Mouse (Mus musculus) splenic B cell, adult 2 months (primary cell): ENCODE measurements around the gene Ppp1r15a.

ENCODE experiments used
- DNase-seq: peaks from one replicate; pipeline ENCODE4 v3.0.0-alpha.2; 2011; ENCODE audit warnings: low read depth, low spot score
- H3K27me3 ChIP-seq: 2 replicates; pipeline ENCODE4 v1.6.1; 2012; ENCODE audit warnings: mild to moderate bottlenecking, low read length, moderate library complexity, mixed read lengths; ENCODE audit not compliant: control insufficient read depth, poor library complexity, insufficient read depth, severe bottlenecking
- H3K36me3 ChIP-seq: 2 replicates; pipeline ENCODE4 v1.6.1; 2012; ENCODE audit warnings: mild to moderate bottlenecking, low read length, moderate library complexity, mixed read lengths; ENCODE audit not compliant: control insufficient read depth, poor library complexity, insufficient read depth, severe bottlenecking

Ppp1r15a gene

GRCm38 (mm10) chr7:45515436-45515835, 10.6 kb downstream of the Ppp1r15a start:
- no peaks in the 10 kb centered on the region for H3K27me3 ChIP-seq
- no peak for DNase-seq
- no peaks in the 10 kb centered on the region for H3K36me3 ChIP-seq

GRCm38 (mm10) chr7:45514411-45514810, 11.7 kb downstream of the Ppp1r15a start:
- H3K27me3 ChIP-seq: no peaks in the 10 kb centered on the region
- no peaks in the 10 kb centered on the region for H3K36me3 ChIP-seq
- DNase-seq: no peak

GRCm38 (mm10) chr7:45509912-45510787, 15.9 kb downstream of the Ppp1r15a start, which contains the start of gene Nucb1:
Gene Nucb1, minus strand, starts transcription at chr7:45510406.
- DNase-seq: peak; percentile 93
- H3K36me3 ChIP-seq: no peaks in the 10 kb centered on the region
- H3K27me3 ChIP-seq: no peaks in the 10 kb centered on the region

- no peak for DNase-seq
- H3K36me3 ChIP-seq: no peaks in the 10 kb centered on the region
- no peaks in the 10 kb centered on the region for H3K27me3 ChIP-seq
These were observed 16.7 kb downstream of the Ppp1r15a start for GRCm38 (mm10) chr7:45509181-45509882.

DNA sequence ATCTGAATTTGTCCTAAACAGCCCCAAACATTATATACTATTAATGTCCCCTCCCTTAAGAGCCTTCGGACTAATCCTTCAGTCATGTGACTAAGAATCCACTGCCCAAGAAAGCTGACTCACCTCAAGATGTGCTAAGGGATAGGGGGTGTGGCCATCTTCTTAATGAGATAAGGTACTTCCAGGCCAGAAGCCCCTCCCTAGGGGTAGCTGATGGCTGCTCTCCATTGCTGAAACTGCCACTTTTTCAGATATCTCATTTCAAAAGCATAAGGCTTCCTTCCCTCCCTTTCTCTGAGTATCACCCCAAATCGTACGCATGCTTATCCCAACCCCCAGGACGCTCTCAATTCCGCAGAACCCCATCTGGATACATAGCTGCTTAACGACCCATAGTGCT, 17.5 kb downstream of the Ppp1r15a start:
- H3K36me3 ChIP-seq: no peaks in the 10 kb centered on the region
- DNase-seq: no peak

DNA sequence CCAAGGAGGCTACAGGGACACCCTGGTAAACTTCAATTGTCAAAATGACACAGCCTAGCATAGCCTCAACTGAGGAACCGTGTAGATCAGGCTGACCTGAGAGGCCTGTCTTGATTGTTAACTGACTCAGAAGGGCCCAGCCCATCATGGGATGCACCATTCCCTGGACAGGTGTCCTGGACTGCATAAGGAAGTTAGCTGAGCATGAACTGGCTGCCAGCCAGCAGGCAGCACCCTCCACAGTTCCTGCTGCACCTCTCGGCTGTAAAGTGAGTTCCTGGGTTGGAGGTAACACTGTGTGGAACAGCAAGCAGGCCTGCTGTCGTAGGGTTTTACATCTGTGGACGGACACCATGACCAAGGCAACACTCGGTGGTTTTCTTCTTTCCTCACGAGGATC, 18.5 kb downstream of the Ppp1r15a start:
- Histone ChIP-seq H3K36me3 (no peaks in the 10 kb centered on the region), H3K27me3 (no peaks in the 10 kb centered on the region)
- no peak for DNase-seq

More for the DNA sequence above, 17.5 kb downstream of the Ppp1r15a start:
- no peaks in the 10 kb centered on the region for H3K27me3 ChIP-seq

- H3K36me3 ChIP-seq: peaks cover 2% of the 10 kb centered on the region
- H3K27me3 ChIP-seq: no peaks in the 10 kb centered on the region
- no peak for DNase-seq
These were observed 27.6 kb downstream of the Ppp1r15a start for GRCm38 (mm10) chr7:45498427-45498826.

DNA sequence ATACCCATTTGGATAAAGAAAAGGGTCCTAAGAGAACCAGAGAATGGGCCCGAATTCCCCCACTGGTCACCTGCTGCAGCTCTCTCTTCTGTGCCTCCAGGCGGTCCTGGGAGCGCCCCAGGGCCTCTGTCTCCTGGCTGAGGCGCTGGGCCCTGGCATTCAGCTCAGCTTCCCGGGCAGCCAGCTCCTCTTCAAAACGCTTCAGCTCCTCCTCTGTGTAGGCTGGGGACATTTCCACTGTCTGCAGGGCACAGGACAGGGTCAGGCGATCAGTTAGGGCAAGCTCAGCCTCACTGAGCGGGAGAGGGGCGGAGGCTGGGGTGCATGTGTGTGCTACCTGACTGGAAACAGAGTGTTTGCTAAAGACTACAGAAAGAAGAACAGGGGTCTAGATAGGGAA, 31.5 kb downstream of the Ppp1r15a start:
- no peak for DNase-seq

GRCm38 (mm10) chr7:45492951-45493350, 33.1 kb downstream of the Ppp1r15a start:
- Histone ChIP-seq H3K27me3 (no peaks in the 10 kb centered on the region), H3K36me3 (no peaks in the 10 kb centered on the region; the same call in none of the 2 replicates)
- DNase-seq: no peak

More for the DNA sequence above, 31.5 kb downstream of the Ppp1r15a start:
- Histone ChIP-seq H3K36me3 (peaks cover 2% of the 10 kb centered on the region), H3K27me3 (no peaks in the 10 kb centered on the region)

DNA sequence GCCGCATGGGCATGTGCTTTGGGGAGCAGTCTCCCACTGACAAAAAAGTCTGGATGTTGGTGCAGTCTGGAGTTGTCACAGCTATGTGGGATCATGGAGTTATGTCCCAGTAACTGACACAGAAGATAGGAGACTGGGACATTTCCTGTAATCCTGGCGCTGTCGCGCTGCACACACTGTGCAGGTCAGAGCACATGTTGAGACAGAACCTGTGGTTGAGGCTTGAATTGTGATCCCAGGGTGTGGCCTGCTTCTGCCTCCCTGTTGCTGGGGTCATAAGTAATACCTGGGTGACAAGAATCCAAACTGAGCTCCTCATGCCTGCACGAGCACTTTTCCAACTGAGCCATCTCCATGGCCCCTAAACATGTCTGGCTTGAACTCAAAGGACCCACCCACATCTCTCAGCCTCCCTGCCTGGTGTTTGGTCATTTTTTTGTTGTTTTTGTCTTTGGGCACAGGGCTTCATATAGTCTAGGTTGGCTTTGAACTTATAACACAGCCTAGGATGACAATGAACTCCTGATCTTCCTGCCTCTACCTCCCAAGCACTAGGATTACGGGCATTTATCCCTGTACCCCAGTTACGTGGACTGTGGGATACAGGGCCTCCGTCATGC, 33.7 kb downstream of the Ppp1r15a start:
- no peak for DNase-seq
- Histone ChIP-seq H3K36me3 (no peaks in the 10 kb centered on the region; the same call in none of the 2 replicates), H3K27me3 (no peaks in the 10 kb centered on the region)

GRCm38 (mm10) chr7:45491264-45491663, 34.8 kb downstream of the Ppp1r15a start:
- H3K27me3 ChIP-seq: no peaks in the 10 kb centered on the region
- H3K36me3 ChIP-seq: no peaks in the 10 kb centered on the region; the same call in none of the 2 replicates
- no peak for DNase-seq

GRCm38 (mm10) chr7:45490822-45491221, 35.2 kb downstream of the Ppp1r15a start:
- no peak for DNase-seq
- Histone ChIP-seq H3K36me3 (no peaks in the 10 kb centered on the region; the same call in none of the 2 replicates), H3K27me3 (no peaks in the 10 kb centered on the region)

GRCm38 (mm10) chr7:45489578-45489977, 36.5 kb downstream of the Ppp1r15a start:
- H3K27me3 ChIP-seq: no peaks in the 10 kb centered on the region
- H3K36me3 ChIP-seq: no peaks in the 10 kb centered on the region
- DNase-seq: no peak

GRCm38 (mm10) chr7:45488293-45489204, 37.5 kb downstream of the Ppp1r15a start, which contains the start of gene Dhdh:
Gene Dhdh, minus strand, starts transcription at chr7:45488805.
- peak; percentile 52 for DNase-seq
- no peaks in the 10 kb centered on the region for H3K36me3 ChIP-seq
- H3K27me3 ChIP-seq: no peaks in the 10 kb centered on the region
